Mouse (Mus musculus): ENCODE measurements around the gene Arfgef2. TPM values are rescaled to one million over a fixed set of nuclear protein-coding genes. Genes with fewer than 3 reads are reported as not detected.
A peak's percentile ranks its signal among the peaks of the same experiment; 100 is the strongest.

Arfgef2 gene
- polyA plus RNA-seq, 1 experiment, result 28.3 TPM

GRCm38 (mm10) chr2:166774275-166774674 lies 31.1 kb upstream of the Arfgef2 start:
- no peak for TF ChIP-seq EP300 (IDR thresholded peaks at IDR 0.05; ENCODE audit: insufficient read depth, low read depth, low read length)
- no peak for TF ChIP-seq CTCF (IDR thresholded peaks at IDR 0.05; ENCODE audit: low read depth, low read length)
- TF ChIP-seq POLR2A (IDR thresholded peaks at IDR 0.05; ENCODE audit: insufficient read depth, low read length), result no peak
- H3K27me3 ChIP-seq (ENCODE audit: control insufficient read depth, insufficient read depth, low read length, poor library complexity, severe bottlenecking), result no peaks in the 10 kb centered on the region
- no peaks in the 10 kb centered on the region for H3K36me3 ChIP-seq (ENCODE audit: control insufficient read depth, insufficient read depth, low read length, poor library complexity, severe bottlenecking)
- no peak overlapping the region for H3K27ac ChIP-seq (ENCODE audit: insufficient read depth, low read length)
- no peak overlapping the region for H3K9ac ChIP-seq (ENCODE audit: low read depth, poor library complexity, severe bottlenecking)
- no peaks in the 10 kb centered on the region for H3K4me1 ChIP-seq (ENCODE audit: control insufficient read depth, insufficient read depth, low read length)
- H3K4me3 ChIP-seq (ENCODE audit: low read depth, low read length), result no peak overlapping the region
- no peaks in the 10 kb centered on the region for H3K9me3 ChIP-seq (replicated peaks; ENCODE audit: control insufficient read depth, insufficient read depth, low read length, poor library complexity, severe bottlenecking)

DNA sequence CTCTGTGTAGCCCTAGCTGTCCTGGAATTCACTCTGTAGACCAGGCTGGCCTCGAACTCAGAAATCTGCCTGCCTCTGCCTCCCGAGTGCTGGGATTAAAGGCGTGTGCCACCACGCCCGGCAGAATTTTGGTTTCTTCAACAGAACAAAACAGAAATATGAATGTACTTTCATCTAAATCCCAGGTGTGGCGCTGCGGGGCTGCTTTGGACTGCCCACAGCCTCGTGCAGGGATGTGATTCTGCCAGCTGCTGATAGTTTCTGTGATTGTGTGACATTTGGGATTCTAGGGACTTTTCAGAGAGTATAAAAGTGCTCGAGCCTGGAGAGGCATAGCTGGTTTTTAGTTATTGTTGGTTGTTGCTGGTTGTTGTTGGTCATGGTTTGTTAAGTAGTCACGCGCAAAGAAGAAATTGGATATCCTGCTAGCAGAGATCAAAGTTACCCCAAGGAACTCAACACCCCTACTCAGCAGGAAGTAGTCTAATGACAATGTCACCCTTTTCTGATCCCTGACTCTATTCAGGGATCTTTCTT lies 30.0 kb upstream of the Arfgef2 start:
- Histone ChIP-seq H3K9ac (ENCODE audit: low read depth, poor library complexity, severe bottlenecking) (no peak overlapping the region), H3K4me1 (ENCODE audit: control insufficient read depth, insufficient read depth, low read length) (no peaks in the 10 kb centered on the region), H3K4me3 (ENCODE audit: low read depth, low read length) (no peak overlapping the region), H3K9me3 (replicated peaks; ENCODE audit: control insufficient read depth, insufficient read depth, low read length, poor library complexity, severe bottlenecking) (no peaks in the 10 kb centered on the region), H3K27me3 (ENCODE audit: control insufficient read depth, insufficient read depth, low read length, poor library complexity, severe bottlenecking) (no peaks in the 10 kb centered on the region), H3K27ac (ENCODE audit: insufficient read depth, low read length) (no peak overlapping the region), H3K36me3 (ENCODE audit: control insufficient read depth, insufficient read depth, low read length, poor library complexity, severe bottlenecking) (no peaks in the 10 kb centered on the region)
- TF ChIP-seq EP300 (IDR thresholded peaks at IDR 0.05; ENCODE audit: insufficient read depth, low read depth, low read length) (no peak), CTCF (IDR thresholded peaks at IDR 0.05; ENCODE audit: low read depth, low read length) (peak; percentile 20)

- H3K27me3 ChIP-seq (ENCODE audit: control insufficient read depth, insufficient read depth, low read length, poor library complexity, severe bottlenecking), result no peaks in the 10 kb centered on the region
- no peaks in the 10 kb centered on the region for H3K36me3 ChIP-seq (ENCODE audit: control insufficient read depth, insufficient read depth, low read length, poor library complexity, severe bottlenecking)
- H3K9me3 ChIP-seq (replicated peaks; ENCODE audit: control insufficient read depth, insufficient read depth, low read length, poor library complexity, severe bottlenecking), result no peaks in the 10 kb centered on the region
- TF ChIP-seq POLR2A (IDR thresholded peaks at IDR 0.05; ENCODE audit: insufficient read depth, low read length) (no peak), CTCF (IDR thresholded peaks at IDR 0.05; ENCODE audit: low read depth, low read length) (peak; percentile 11)
- H3K9ac ChIP-seq (ENCODE audit: low read depth, poor library complexity, severe bottlenecking), result no peak overlapping the region
- no peaks in the 10 kb centered on the region for H3K4me1 ChIP-seq (ENCODE audit: control insufficient read depth, insufficient read depth, low read length)
- no peak overlapping the region for H3K27ac ChIP-seq (ENCODE audit: insufficient read depth, low read length)
- no peak overlapping the region for H3K4me3 ChIP-seq (ENCODE audit: low read depth, low read length)
These were observed 29.1 kb upstream of the Arfgef2 start for GRCm38 (mm10) chr2:166776272-166776671.

- Histone ChIP-seq H3K27ac (ENCODE audit: insufficient read depth, low read length) (no peak overlapping the region), H3K27me3 (ENCODE audit: control insufficient read depth, insufficient read depth, low read length, poor library complexity, severe bottlenecking) (no peaks in the 10 kb centered on the region)
These were observed 25.4 kb upstream of the Arfgef2 start for GRCm38 (mm10) chr2:166779956-166780355.

DNA sequence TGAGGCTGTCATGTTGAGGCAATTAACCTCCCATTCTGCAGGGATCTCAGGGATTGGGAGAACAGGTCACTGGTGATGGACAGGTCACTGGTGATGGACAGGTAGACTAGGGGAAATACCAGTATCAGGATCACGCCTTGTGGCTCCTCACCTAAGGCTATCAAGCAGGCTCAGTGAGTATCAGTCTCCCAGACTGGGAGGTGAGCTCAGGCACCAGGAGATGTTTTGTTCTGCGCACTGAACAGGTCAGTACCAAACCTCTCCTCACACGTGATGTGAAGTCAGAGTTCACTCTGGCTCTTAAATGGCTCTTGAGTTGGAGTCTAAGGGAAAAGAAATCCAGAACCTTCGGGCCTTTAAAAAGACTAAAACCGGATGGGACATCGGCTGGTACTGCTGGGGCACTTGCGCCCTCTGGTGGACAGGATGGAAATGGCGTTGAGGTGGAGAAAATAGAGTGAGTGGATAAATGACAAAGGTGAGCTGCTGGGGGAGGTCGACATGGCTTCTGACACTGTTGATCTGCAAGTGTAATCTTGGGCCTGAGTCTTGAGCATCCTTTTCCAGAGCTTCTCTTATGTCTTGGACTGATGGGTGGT lies 24.3 kb upstream of the Arfgef2 start:
- Histone ChIP-seq H3K4me3 (ENCODE audit: low read depth, low read length) (no peak overlapping the region), H3K9me3 (replicated peaks; ENCODE audit: control insufficient read depth, insufficient read depth, low read length, poor library complexity, severe bottlenecking) (no peaks in the 10 kb centered on the region), H3K27me3 (ENCODE audit: control insufficient read depth, insufficient read depth, low read length, poor library complexity, severe bottlenecking) (no peaks in the 10 kb centered on the region), H3K27ac (ENCODE audit: insufficient read depth, low read length) (no peak overlapping the region), H3K36me3 (ENCODE audit: control insufficient read depth, insufficient read depth, low read length, poor library complexity, severe bottlenecking) (no peaks in the 10 kb centered on the region), H3K4me1 (ENCODE audit: control insufficient read depth, insufficient read depth, low read length) (no peaks in the 10 kb centered on the region), H3K9ac (ENCODE audit: low read depth, poor library complexity, severe bottlenecking) (no peak overlapping the region)
- TF ChIP-seq EP300 (IDR thresholded peaks at IDR 0.05; ENCODE audit: insufficient read depth, low read depth, low read length), result no peak
- no peak for TF ChIP-seq POLR2A (IDR thresholded peaks at IDR 0.05; ENCODE audit: insufficient read depth, low read length)
- peak; percentile 95 for TF ChIP-seq CTCF (IDR thresholded peaks at IDR 0.05; ENCODE audit: low read depth, low read length)

More at GRCm38 (mm10) chr2:166779956-166780355, 25.4 kb upstream of the Arfgef2 start:
- Histone ChIP-seq H3K4me3 (ENCODE audit: low read depth, low read length) (no peak overlapping the region), H3K4me1 (ENCODE audit: control insufficient read depth, insufficient read depth, low read length) (no peaks in the 10 kb centered on the region), H3K9ac (ENCODE audit: low read depth, poor library complexity, severe bottlenecking) (no peak overlapping the region), H3K9me3 (replicated peaks; ENCODE audit: control insufficient read depth, insufficient read depth, low read length, poor library complexity, severe bottlenecking) (no peaks in the 10 kb centered on the region), H3K36me3 (ENCODE audit: control insufficient read depth, insufficient read depth, low read length, poor library complexity, severe bottlenecking) (no peaks in the 10 kb centered on the region)
- TF ChIP-seq POLR2A (IDR thresholded peaks at IDR 0.05; ENCODE audit: insufficient read depth, low read length), result no peak
- TF ChIP-seq CTCF (IDR thresholded peaks at IDR 0.05; ENCODE audit: low read depth, low read length), result no peak
- TF ChIP-seq EP300 (IDR thresholded peaks at IDR 0.05; ENCODE audit: insufficient read depth, low read depth, low read length), result no peak

DNA sequence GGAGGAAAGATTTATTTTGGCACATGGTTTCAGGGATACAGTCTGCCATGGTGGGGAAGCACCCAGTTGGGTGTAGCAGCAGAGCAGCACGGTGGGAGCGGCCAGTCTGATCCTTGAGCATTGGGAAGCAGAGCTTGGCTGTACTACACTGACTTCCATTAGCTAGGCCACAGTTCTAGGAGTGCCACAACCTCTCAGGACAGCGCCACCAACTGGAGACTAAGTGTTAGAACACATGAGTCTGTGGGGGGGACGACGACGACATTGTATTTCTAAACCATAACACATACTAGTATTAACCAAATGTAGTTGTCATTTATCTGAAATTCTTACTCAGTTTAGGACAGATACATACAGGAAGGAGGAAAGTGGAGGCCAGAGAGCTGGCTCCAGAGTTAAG lies 21.0 kb upstream of the Arfgef2 start:
- H3K27ac ChIP-seq (ENCODE audit: insufficient read depth, low read length), result no peak overlapping the region

More for the DNA sequence above, 21.0 kb upstream of the Arfgef2 start:
- Histone ChIP-seq H3K36me3 (ENCODE audit: control insufficient read depth, insufficient read depth, low read length, poor library complexity, severe bottlenecking) (no peaks in the 10 kb centered on the region), H3K9ac (ENCODE audit: low read depth, poor library complexity, severe bottlenecking) (no peak overlapping the region), H3K9me3 (replicated peaks; ENCODE audit: control insufficient read depth, insufficient read depth, low read length, poor library complexity, severe bottlenecking) (no peaks in the 10 kb centered on the region), H3K4me1 (ENCODE audit: control insufficient read depth, insufficient read depth, low read length) (peaks cover 3% of the 10 kb centered on the region), H3K4me3 (ENCODE audit: low read depth, low read length) (no peak overlapping the region), H3K27me3 (ENCODE audit: control insufficient read depth, insufficient read depth, low read length, poor library complexity, severe bottlenecking) (no peaks in the 10 kb centered on the region)
- TF ChIP-seq CTCF (IDR thresholded peaks at IDR 0.05; ENCODE audit: low read depth, low read length) (peak; percentile 78), POLR2A (IDR thresholded peaks at IDR 0.05; ENCODE audit: insufficient read depth, low read length) (no peak), EP300 (IDR thresholded peaks at IDR 0.05; ENCODE audit: insufficient read depth, low read depth, low read length) (no peak)
